Mouse (Mus musculus) thymus, adult 18-20 months (tissue): ENCODE results near the gene Shtn1.

Source experiments
- DNase-seq, 2 experiments: peaks; one replicate each; pipeline ENCODE4 v3.0.0; 2022; ENCODE audit warnings: mixed read lengths in 2 of 2

Gene Shtn1

GRCm38 (mm10) chr19:58963011-58963410 is 112.9 kb downstream of the Shtn1 start:
- DNase-seq: no peak

- no peak for DNase-seq
Observed at GRCm38 (mm10) chr19:58954779-58955178, 121.1 kb downstream of the Shtn1 start.

GRCm38 (mm10) chr19:58952236-58952635 is 123.7 kb downstream of the Shtn1 start:
- no peak for DNase-seq

- no peak for DNase-seq
Observed at GRCm38 (mm10) chr19:58951521-58951920, 124.4 kb downstream of the Shtn1 start.

- no peak for DNase-seq
Observed at GRCm38 (mm10) chr19:58945959-58946358, 129.9 kb downstream of the Shtn1 start.

- DNase-seq: peak; percentile 89 to 90
Observed at GRCm38 (mm10) chr19:58942841-58943828, 132.8 kb downstream of the Shtn1 start, which contains the start of the genes Eno4 and Hspa12a. TSS of gene Eno4 (plus strand) at chr19:58943425. TSS of gene Hspa12a (minus strand) at chr19:58943654.

GRCm38 (mm10) chr19:58933062-58933461 is 142.8 kb downstream of the Shtn1 start:
- DNase-seq: no peak

GRCm38 (mm10) chr19:58931081-58931800 is 144.7 kb downstream of the Shtn1 start:
- no peak for DNase-seq
